Mouse (Mus musculus) forebrain, embryonic 11.5 days (tissue): Measurements from ENCODE around the gene Ctsd. TPM values are rescaled to one million over a fixed set of nuclear protein-coding genes. Genes with fewer than 3 reads are reported as not detected.

Experiments used
- ATAC-seq: fragments of 200-750 bp; cut with Nextera tagmentation; replicated peaks from 2 replicates; pipeline ENCODE4 v1.8.0; 2017; ENCODE audit warnings: moderate TSS enrichment; ENCODE audit not compliant: low FRiP score
- DNase-seq: peaks from one replicate; pipeline ENCODE4 v3.0.0-alpha.2; 2017; ENCODE audit warnings: low spot score
- H3K27ac ChIP-seq: fragments of 300-500 bp; sonication (generic); 2 replicates; pipeline ENCODE4 v1.5.1; 2014; ENCODE audit warnings: low read depth, low read length
- H3K27me3 ChIP-seq: fragments of 300-500 bp; sonication (generic); 2 replicates; pipeline ENCODE4 v1.6.1; 2014; ENCODE audit warnings: mild to moderate bottlenecking, low read length, mixed read lengths; ENCODE audit not compliant: control insufficient read depth, insufficient read depth
- H3K36me3 ChIP-seq: fragments of 300-500 bp; sonication (generic); 2 replicates; pipeline ENCODE4 v1.6.1; 2014; ENCODE audit warnings: mild to moderate bottlenecking, low read length, moderate library complexity, mixed read lengths; ENCODE audit not compliant: control insufficient read depth, insufficient read depth
- H3K4me1 ChIP-seq: fragments of 300-500 bp; sonication (generic); replicated peaks from 2 replicates; pipeline ENCODE4 v1.6.1; 2014; ENCODE audit warnings: low read length, mixed read lengths; ENCODE audit not compliant: control insufficient read depth, insufficient read depth
- H3K4me2 ChIP-seq: fragments of 300-500 bp; sonication (generic); 2 replicates; pipeline ENCODE4 v1.6.1; 2014; ENCODE audit warnings: low read depth, mild to moderate bottlenecking, low read length, moderate library complexity, mixed read lengths; ENCODE audit not compliant: severe bottlenecking
- H3K4me3 ChIP-seq: fragments of 300-500 bp; sonication (generic); 2 replicates; pipeline ENCODE4 v1.5.1; 2014; ENCODE audit warnings: low read depth, low read length
- H3K9ac ChIP-seq: fragments of 300-500 bp; sonication (generic); 2 replicates; pipeline ENCODE4 v1.6.1; 2014; ENCODE audit warnings: low read length
- H3K9me3 ChIP-seq: fragments of 300-500 bp; sonication (generic); 2 replicates; pipeline ENCODE4 v1.6.1; 2016; ENCODE audit warnings: low read length, mixed read lengths; ENCODE audit not compliant: control insufficient read depth
- WGBS: fragments of 180-500 bp; shearing (Covaris S2); extraction: QIAGEN DNeasy Blood & Tissue Kit; methylation state at CpG from one replicate; pipeline ENCODE4 v1.1.7; 2014; 5-methylcytosine and 5-hydroxymethylcytosine counted together
- polyA plus RNA-seq: library from polyadenylated mRNA; unstranded; fragments of >200 nt; fragmentation: Nextera tagmentation; extraction: Ambion mirVana; gene quantifications from 2 replicates; pipeline ENCODE4 v1.2.1, GENCODE M21; 2014

Ctsd gene
- polyA plus RNA-seq, 1 experiment from 2014 or later, result 129 TPM

DNA sequence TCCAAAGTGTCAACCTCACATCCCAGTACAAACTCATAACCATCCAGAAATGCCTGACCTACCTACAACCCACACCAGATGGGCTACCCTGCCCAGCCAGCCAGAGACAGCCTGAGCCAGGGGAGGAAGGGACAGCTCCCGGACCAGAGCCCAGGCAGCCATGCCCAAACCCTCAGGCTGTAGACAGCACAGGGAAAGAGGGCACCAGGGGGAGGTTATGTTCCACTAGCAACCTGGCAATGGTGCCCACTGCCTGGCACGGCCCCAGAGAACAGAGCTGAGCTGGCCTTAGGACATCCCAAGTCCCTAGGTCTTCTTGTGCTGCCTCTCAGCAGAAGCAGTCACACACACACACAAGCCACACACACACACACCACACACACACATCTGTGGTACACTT is 19.0 kb downstream of the Ctsd start:
- H3K4me2 ChIP-seq, result no peak overlapping the region
- no peaks in the 10 kb centered on the region for H3K9me3 ChIP-seq
- no peak overlapping the region for H3K9ac ChIP-seq
- no peaks in the 10 kb centered on the region for H3K36me3 ChIP-seq
- peaks cover 24% of the 10 kb centered on the region for H3K27me3 ChIP-seq
- WGBS, result 81% methylated on average over 2 of the region's 2 CpGs
- ATAC-seq, result no peak
- no peak overlapping the region for H3K27ac ChIP-seq
- H3K4me3 ChIP-seq, result no peak overlapping the region
- H3K4me1 ChIP-seq, result peaks cover 2% of the 10 kb centered on the region; the same call in 1 of the 2 replicates
- no peak for DNase-seq

DNA sequence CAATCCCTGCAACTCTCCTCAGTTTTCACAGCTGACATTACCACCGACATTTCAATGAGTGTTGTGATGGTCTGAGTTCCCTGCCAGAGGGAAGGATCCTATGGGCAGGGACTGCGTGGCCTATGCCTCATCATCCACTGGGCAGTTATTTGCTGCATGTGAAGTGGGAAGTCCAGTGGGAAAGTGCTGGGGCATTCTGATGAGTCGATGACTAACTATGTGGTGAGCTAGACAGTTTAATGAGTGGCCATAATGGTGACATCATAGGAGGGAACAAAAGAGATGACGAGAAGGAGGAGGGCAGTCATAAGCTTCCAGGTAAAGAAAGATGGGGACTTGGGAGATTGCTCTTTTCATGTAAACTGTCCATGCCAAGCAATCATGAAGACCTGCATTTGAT is 24.7 kb downstream of the Ctsd start:
- ATAC-seq (no peak), DNase-seq (no peak)
- no peak overlapping the region for H3K4me3 ChIP-seq
- 85% methylated on average over 4 of the region's 4 CpGs for whole genome bisulfite sequencing
- no peaks in the 10 kb centered on the region for H3K27me3 ChIP-seq
- H3K4me1 ChIP-seq, result no peaks in the 10 kb centered on the region
- no peaks in the 10 kb centered on the region for H3K36me3 ChIP-seq
- H3K4me2 ChIP-seq, result no peak overlapping the region
- H3K27ac ChIP-seq, result no peak overlapping the region
- no peak overlapping the region for H3K9ac ChIP-seq
- H3K9me3 ChIP-seq, result no peaks in the 10 kb centered on the region

DNA sequence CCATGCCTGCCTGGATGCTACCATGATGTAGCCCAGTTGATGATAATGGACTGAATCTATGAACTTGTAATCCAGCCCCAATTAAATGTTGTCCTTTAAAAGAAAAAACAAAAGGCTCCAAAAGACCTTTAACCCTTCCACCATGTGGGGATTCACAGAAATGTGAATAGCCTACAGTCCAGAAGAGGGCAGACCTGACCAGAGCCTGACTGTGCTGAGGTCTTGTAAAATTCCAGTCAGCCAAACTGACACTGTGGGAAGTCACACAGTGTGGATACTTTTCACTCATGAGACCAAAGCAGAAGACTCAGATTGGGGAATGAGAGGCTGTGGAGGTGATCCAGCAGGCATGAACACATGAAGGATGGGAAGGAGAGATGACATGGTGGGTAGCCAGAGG is 27.1 kb downstream of the Ctsd start:
- no peaks in the 10 kb centered on the region for H3K36me3 ChIP-seq
- H3K4me1 ChIP-seq, result no peaks in the 10 kb centered on the region
- no peaks in the 10 kb centered on the region for H3K27me3 ChIP-seq
- no peak overlapping the region for H3K4me2 ChIP-seq
- no peak overlapping the region for H3K27ac ChIP-seq
- DNase-seq (no peak), ATAC-seq (no peak)
- no peak overlapping the region for H3K9ac ChIP-seq
- H3K4me3 ChIP-seq, result no peak overlapping the region
- no peaks in the 10 kb centered on the region for H3K9me3 ChIP-seq

DNA sequence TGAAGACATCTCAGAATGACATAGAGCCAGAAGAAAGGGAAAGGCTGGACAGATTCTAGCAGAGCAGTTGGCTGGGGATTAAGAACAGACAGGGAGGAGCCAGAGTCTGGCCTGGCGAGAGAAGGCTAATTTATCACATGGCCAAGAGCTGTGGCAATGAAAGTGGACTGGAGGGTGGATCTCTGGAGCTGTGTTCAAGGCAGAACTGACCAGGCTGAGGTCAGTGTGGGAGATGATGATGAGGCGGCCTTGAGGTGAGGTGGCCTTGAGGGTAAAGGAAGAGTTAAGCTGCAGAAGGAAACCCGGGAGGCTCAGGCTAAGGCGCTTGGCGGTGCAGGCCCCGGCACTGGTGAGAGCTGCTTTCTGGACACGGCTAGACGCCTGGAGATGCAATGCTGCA is 28.7 kb downstream of the Ctsd start:
- 81% methylated on average over 8 of the region's 8 CpGs for WGBS
- ATAC-seq, result no peak
- H3K9ac ChIP-seq, result no peak overlapping the region

GRCm38 (mm10) chr7:142357566-142357965 is 30.3 kb downstream of the Ctsd start:
- ATAC-seq, result no peak
- H3K9me3 ChIP-seq, result no peaks in the 10 kb centered on the region
- H3K9ac ChIP-seq, result no peak overlapping the region
- no peaks in the 10 kb centered on the region for H3K4me1 ChIP-seq
- DNase-seq, result no peak
- no peak overlapping the region for H3K27ac ChIP-seq
- no peaks in the 10 kb centered on the region for H3K27me3 ChIP-seq
- WGBS, result 87% methylated on average over 3 of the region's 3 CpGs
- H3K4me2 ChIP-seq, result no peak overlapping the region
- no peaks in the 10 kb centered on the region for H3K36me3 ChIP-seq
- no peak overlapping the region for H3K4me3 ChIP-seq

More for the DNA sequence above, 28.7 kb downstream of the Ctsd start:
- no peak for DNase-seq
- Histone ChIP-seq H3K4me3 (no peak overlapping the region), H3K9me3 (no peaks in the 10 kb centered on the region), H3K36me3 (no peaks in the 10 kb centered on the region), H3K4me2 (no peak overlapping the region), H3K27me3 (no peaks in the 10 kb centered on the region), H3K4me1 (no peaks in the 10 kb centered on the region), H3K27ac (no peak overlapping the region)

DNA sequence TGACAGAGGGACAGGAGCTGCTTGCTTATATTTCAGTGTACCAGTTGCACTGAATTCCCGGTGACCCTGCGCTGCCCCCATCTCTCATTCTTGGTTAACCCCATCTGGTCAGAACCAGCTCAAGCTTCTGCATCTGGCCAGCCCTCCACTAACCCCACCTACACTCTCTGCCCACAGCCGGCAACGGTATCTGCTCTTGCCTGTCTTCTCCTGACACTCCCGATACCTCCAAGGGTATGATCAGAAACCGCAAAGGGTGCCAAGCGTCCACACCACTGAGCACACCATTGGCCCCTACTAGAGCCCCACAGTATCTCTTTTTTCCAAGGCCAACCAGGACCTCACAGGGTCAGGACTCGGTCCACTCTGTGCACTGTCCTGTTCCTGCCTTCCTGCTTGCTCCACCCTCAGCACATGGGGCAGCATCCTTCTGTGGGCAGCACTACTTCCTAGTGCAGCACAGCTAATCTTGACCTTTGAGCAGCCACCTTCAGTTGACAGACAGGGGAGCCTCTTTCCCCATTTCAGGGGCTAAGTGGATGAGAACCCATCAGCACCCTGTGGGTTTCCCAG is 33.1 kb downstream of the Ctsd start:
- Histone ChIP-seq H3K27me3 (no peaks in the 10 kb centered on the region), H3K36me3 (no peaks in the 10 kb centered on the region), H3K27ac (no peak overlapping the region), H3K9ac (no peak overlapping the region), H3K4me1 (no peaks in the 10 kb centered on the region), H3K4me3 (no peak overlapping the region), H3K9me3 (no peaks in the 10 kb centered on the region), H3K4me2 (no peak overlapping the region)
- 85% methylated on average over 8 of the region's 8 CpGs for WGBS
- ATAC-seq (no peak), DNase-seq (no peak)

- ATAC-seq, result no peak
- Histone ChIP-seq H3K36me3 (no peaks in the 10 kb centered on the region), H3K4me2 (no peak overlapping the region), H3K9ac (no peak overlapping the region), H3K27me3 (no peaks in the 10 kb centered on the region), H3K27ac (no peak overlapping the region), H3K4me1 (no peaks in the 10 kb centered on the region), H3K4me3 (no peak overlapping the region), H3K9me3 (no peaks in the 10 kb centered on the region)
- no peak for DNase-seq
- WGBS, result 79% methylated on average over 5 of the region's 5 CpGs
Observed at GRCm38 (mm10) chr7:142353854-142354253, 34.0 kb downstream of the Ctsd start.

DNA sequence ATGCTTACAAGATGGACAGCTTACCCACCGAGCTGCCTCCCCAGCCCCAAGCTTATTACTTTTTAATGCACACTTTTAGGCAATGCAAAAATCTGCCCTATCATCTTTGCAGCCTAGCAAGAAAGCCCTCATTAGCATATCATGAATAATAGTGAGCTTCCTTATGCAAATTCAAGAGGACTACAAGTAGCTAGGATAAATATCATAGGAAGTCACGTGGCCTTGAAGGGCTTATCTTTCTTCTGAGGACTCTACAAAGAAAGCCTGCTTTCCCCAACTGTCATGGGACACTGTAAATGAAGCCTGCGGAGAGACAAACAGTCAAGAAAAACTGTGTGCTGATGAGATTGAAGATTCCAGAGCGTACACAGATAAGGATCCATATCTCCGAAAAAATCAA is 36.3 kb downstream of the Ctsd start:
- Histone ChIP-seq H3K4me2 (no peak overlapping the region), H3K27me3 (no peaks in the 10 kb centered on the region), H3K9me3 (no peaks in the 10 kb centered on the region), H3K36me3 (no peaks in the 10 kb centered on the region), H3K9ac (no peak overlapping the region), H3K4me3 (no peak overlapping the region), H3K27ac (no peak overlapping the region), H3K4me1 (no peaks in the 10 kb centered on the region)
- DNase-seq, result no peak
- 85% methylated on average over 5 of the region's 5 CpGs for WGBS
- no peak for ATAC-seq

DNA sequence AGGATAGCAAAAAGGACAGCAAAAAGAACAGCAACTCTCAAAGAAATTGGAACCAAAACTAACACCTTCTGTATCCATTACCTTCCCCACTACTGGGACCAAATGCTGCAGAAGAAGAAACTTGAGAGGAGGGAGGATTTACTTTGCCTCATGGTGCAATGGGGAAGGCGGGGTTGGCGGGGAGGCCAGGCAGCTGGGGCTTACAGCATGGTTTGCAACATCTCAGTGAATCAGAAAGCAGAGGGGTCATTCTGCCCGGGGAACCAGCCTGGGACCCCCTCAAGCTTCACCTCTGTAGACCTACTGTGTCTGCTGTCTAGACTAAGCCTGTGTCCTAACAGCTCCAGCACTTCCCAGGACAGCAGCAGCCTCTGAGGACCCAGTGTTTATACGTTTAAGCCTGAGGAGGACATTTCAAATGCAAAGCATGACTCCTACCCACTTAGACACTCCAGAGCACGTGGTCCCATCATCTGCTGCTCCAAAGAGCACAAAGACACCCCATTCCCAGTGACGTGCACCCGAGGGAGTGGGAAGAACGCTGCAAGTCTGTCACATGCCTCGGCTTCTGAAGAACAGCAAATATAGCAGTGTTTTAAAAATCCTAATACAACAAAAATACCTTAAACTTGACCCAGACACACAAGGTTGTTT is 38.4 kb downstream of the Ctsd start:
- no peaks in the 10 kb centered on the region for H3K9me3 ChIP-seq
- H3K27me3 ChIP-seq, result no peaks in the 10 kb centered on the region
- H3K36me3 ChIP-seq, result no peaks in the 10 kb centered on the region
- DNase-seq (no peak), ATAC-seq (no peak; the same call in 1 of the 2 replicates)
- H3K27ac ChIP-seq, result no peak overlapping the region
- H3K4me3 ChIP-seq, result no peak overlapping the region
- no peaks in the 10 kb centered on the region for H3K4me1 ChIP-seq
- H3K9ac ChIP-seq, result no peak overlapping the region
- WGBS, result 35% methylated on average over 9 of the region's 9 CpGs
- no peak overlapping the region for H3K4me2 ChIP-seq
